In the genomic region with DNA sequence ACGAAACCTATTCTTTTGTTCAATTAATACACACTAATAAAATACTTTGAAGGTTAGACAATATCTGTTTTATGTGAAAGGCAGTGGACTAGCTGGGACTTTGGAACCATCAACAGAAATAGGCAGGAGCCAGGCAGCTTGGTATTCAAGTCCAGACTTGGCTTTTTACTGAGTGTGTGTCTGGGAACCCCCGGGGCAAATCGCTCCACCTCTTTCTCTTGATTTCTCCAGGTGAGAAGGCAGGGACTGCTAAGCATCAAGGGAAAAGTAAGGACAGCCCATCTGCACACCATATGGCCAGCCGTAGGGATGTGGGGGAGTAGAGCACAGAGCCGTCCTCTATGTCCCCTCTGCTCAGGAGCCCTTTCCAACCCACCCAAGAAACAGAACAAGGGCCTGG, we compare ENCODE assay signal across 12 mouse cellular contexts.
A peak's percentile ranks its signal among the peaks of the same experiment; 100 is the strongest.
DNase-seq lines count a peak whose midpoint lies in the region; ATAC-seq and TF ChIP-seq lines count a peak whose summit lies in the region.
"Had no signal": no experiment of that assay in that cellular context is flagged by ENCODE, and none has a peak within 500 bp of the region (broad histone marks: within the 10 kb centered on the region; RNA-seq: fewer than 3 reads in every experiment).

No protein-coding gene starts in this region.

- H3K4me1 ChIP-seq in lung, embryonic 14.5 days (ENCODE audit: insufficient read depth) = no peaks in the 10 kb centered on the region
- peaks cover 4% of the 10 kb centered on the region; the same call in 1 of the 2 replicates for H3K4me1 ChIP-seq in forebrain, embryonic 13.5 days

- H3K9me3 ChIP-seq in lung, embryonic 14.5 days (ENCODE audit: low read depth, low read length) = no peaks in the 10 kb centered on the region
- H3K9me3 ChIP-seq in forebrain, embryonic 13.5 days (replicated peaks) = no peaks in the 10 kb centered on the region
- H3K9me3 ChIP-seq: heart, embryonic 12.5 days; limb, embryonic 13.5 days had no signal

- H3K9ac ChIP-seq in lung, embryonic 14.5 days = no peak overlapping the region
- no peak overlapping the region for H3K9ac ChIP-seq in forebrain, embryonic 13.5 days
- H3K9ac ChIP-seq: heart, embryonic 12.5 days; limb, embryonic 13.5 days had no signal

- WGBS in lung, embryonic 14.5 days = 73% methylated on average over 5 of the region's 5 CpGs
- 85% methylated on average over 5 of the region's 5 CpGs for WGBS in forebrain, embryonic 13.5 days

- peak; percentile 28 to 50 for DNase-seq in cerebellum, postnatal 10 days
- no peak for DNase-seq in cerebellum, adult 11-12 months
- no peak for DNase-seq in lung, embryonic 14.5 days
- DNase-seq in lung, postnatal 14 days = no peak
- DNase-seq in brain, adult 2 months (ENCODE audit: low read depth, low spot score) = peak; percentile 55
- peak; percentile 30 for DNase-seq in hindlimb bud, embryonic 11.5 days (ENCODE audit: extremely low spot score, low read depth, low spot score)
- no peak for DNase-seq in gastrocnemius, adult 2 months
- DNase-seq: thymus, adult 2 months had no signal

- no peak for ATAC-seq in lung, embryonic 14.5 days (ENCODE audit: insufficient read depth)
- no peak for ATAC-seq in forebrain, embryonic 13.5 days

- H3K4me3 ChIP-seq in lung, embryonic 14.5 days (ENCODE audit: low read depth, low read length) = no peak overlapping the region
- H3K4me3 ChIP-seq in forebrain, embryonic 13.5 days = no peak overlapping the region
- H3K4me3 ChIP-seq in gastrocnemius, adult 2 months = no peak overlapping the region
- H3K4me3 ChIP-seq: heart, embryonic 12.5 days; limb, embryonic 13.5 days; myocyte had no signal

- H3K36me3 ChIP-seq in lung, embryonic 14.5 days (ENCODE audit: insufficient read depth) = no peaks in the 10 kb centered on the region
- H3K36me3 ChIP-seq in forebrain, embryonic 13.5 days (ENCODE audit: poor library complexity, severe bottlenecking) = no peaks in the 10 kb centered on the region
- H3K36me3 ChIP-seq: heart, embryonic 12.5 days; limb, embryonic 13.5 days had no signal

- intact Hi-C loops in gastrocnemius, adult 2 months (cut with DNase I) = no loop called here

- peak overlapping the region; percentile 26 for H3K4me2 ChIP-seq in lung, embryonic 14.5 days
- H3K4me2 ChIP-seq in forebrain, embryonic 13.5 days = no peak overlapping the region
- H3K4me2 ChIP-seq: heart, embryonic 12.5 days; limb, embryonic 13.5 days had no signal

- no peak for TF ChIP-seq CTCF in lung, embryonic 14.5 days (IDR thresholded peaks at IDR 0.05; ENCODE audit: low read depth)
- TF ChIP-seq CTCF in gastrocnemius, adult 2 months (IDR thresholded peaks at IDR 0.05) = no peak

- peak overlapping the region; percentile 44; the same call in 1 of the 2 replicates for H3K27ac ChIP-seq in lung, embryonic 14.5 days (ENCODE audit: low read depth)
- H3K27ac ChIP-seq in forebrain, embryonic 13.5 days = no peak overlapping the region
- no peak overlapping the region for H3K27ac ChIP-seq in gastrocnemius, adult 2 months

- no peaks in the 10 kb centered on the region for H3K27me3 ChIP-seq in lung, embryonic 14.5 days (ENCODE audit: insufficient read depth, low read length)
- no peaks in the 10 kb centered on the region for H3K27me3 ChIP-seq in forebrain, embryonic 13.5 days
- H3K27me3 ChIP-seq: heart, embryonic 12.5 days had no signal

Comparison
In these comparisons a context has a peak if more than half of its experiments do, and no peak if none do; other contexts are left out.
1. DNase-seq: peak in cerebellum, postnatal 10 days (2 of 2), brain, adult 2 months (single experiment) and hindlimb bud, embryonic 11.5 days (single experiment); none in cerebellum, adult 11-12 months (single experiment), lung, embryonic 14.5 days (single experiment), lung, postnatal 14 days (single experiment) and gastrocnemius, adult 2 months (single experiment).